ENCODE assay signal across 24 mouse cellular contexts in the genomic region with DNA sequence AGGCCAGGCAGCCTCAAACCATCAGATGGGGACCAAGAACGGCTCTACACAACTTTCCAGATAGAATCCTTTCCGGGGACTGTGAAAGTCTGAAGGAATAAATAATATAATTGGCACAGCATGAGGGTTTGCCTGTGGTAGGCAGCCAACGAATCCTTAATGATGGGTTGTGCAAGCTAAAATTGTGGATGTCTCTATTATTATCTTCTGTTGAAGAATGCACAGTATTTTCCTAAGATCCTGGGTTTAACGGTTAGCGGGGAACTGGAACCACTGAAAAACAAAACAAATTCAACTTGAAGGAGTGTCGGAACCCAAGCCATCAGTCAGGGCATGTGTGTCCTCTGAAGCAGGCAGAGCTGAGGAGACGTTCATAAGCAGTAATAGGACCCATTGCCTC.
"Had no signal": no experiment of that assay in that cellular context is flagged by ENCODE, and none has a peak within 500 bp of the region (broad histone marks: within the 10 kb centered on the region; RNA-seq: fewer than 3 reads in every experiment).

No protein-coding gene starts in this region.

- H3K4me2 ChIP-seq: intestine, embryonic 15.5 days; kidney, embryonic 15.5 days; limb, embryonic 13.5 days; liver, embryonic 12.5 days; liver, embryonic 15.5 days; midbrain, embryonic 12.5 days; midbrain, embryonic 15.5 days; neural tube, embryonic 12.5 days; neural tube, embryonic 15.5 days had no signal

- H3K27ac ChIP-seq: intestine, embryonic 15.5 days; kidney, embryonic 15.5 days; limb, embryonic 10.5 days; limb, embryonic 13.5 days; liver, embryonic 12.5 days; liver, embryonic 15.5 days; midbrain, embryonic 12.5 days; midbrain, embryonic 15.5 days; neural tube, embryonic 12.5 days; neural tube, embryonic 15.5 days had no signal

- H3K4me3 ChIP-seq: intestine, embryonic 15.5 days; kidney, embryonic 15.5 days; limb, embryonic 10.5 days; limb, embryonic 13.5 days; liver, embryonic 12.5 days; liver, embryonic 15.5 days; megakaryocyte, embryonic 14.5 days; midbrain, embryonic 12.5 days; midbrain, embryonic 15.5 days; neural tube, embryonic 12.5 days; neural tube, embryonic 15.5 days had no signal

- ATAC-seq: intestine, embryonic 15.5 days; liver, embryonic 12.5 days; midbrain, embryonic 15.5 days had no signal

- DNase-seq: kidney, adult 11 months; kidney, adult 8-10 months; kidney, postnatal 10 days; kidney, postnatal 36 days; layer of hippocampus, adult 9-11 months; liver; lung, adult 2 months; lung, postnatal 14 days; retina, postnatal 1 day; right cerebral cortex, postnatal 25 days; thymus, adult 2 months; thymus, postnatal 14 days; thymus, postnatal 4 days had no signal

- H3K36me3 ChIP-seq: intestine, embryonic 15.5 days; kidney, embryonic 15.5 days; limb, embryonic 10.5 days; limb, embryonic 13.5 days; liver, embryonic 12.5 days; liver, embryonic 15.5 days; midbrain, embryonic 15.5 days had no signal

- H3K27me3 ChIP-seq: intestine, embryonic 15.5 days; kidney, embryonic 15.5 days; liver, embryonic 12.5 days; liver, embryonic 15.5 days; midbrain, embryonic 12.5 days; midbrain, embryonic 15.5 days; neural tube, embryonic 12.5 days; neural tube, embryonic 15.5 days had no signal

- H3K9ac ChIP-seq: intestine, embryonic 15.5 days; kidney, embryonic 15.5 days; limb, embryonic 13.5 days; liver, embryonic 12.5 days; liver, embryonic 15.5 days; midbrain, embryonic 12.5 days; midbrain, embryonic 15.5 days; neural tube, embryonic 12.5 days; neural tube, embryonic 15.5 days had no signal

- H3K4me1 ChIP-seq: intestine, embryonic 15.5 days; kidney, embryonic 15.5 days; limb, embryonic 10.5 days; liver, embryonic 12.5 days; liver, embryonic 15.5 days; megakaryocyte, embryonic 14.5 days; midbrain, embryonic 12.5 days; midbrain, embryonic 15.5 days; neural tube, embryonic 12.5 days; neural tube, embryonic 15.5 days had no signal

- H3K9me3 ChIP-seq: intestine, embryonic 15.5 days; kidney, embryonic 15.5 days; limb, embryonic 10.5 days; limb, embryonic 13.5 days; liver, embryonic 12.5 days; liver, embryonic 15.5 days; megakaryocyte, embryonic 14.5 days; midbrain, embryonic 12.5 days; midbrain, embryonic 15.5 days; neural tube, embryonic 12.5 days; neural tube, embryonic 15.5 days had no signal
